Mouse (Mus musculus) liver, embryonic 12.5 days (tissue): ENCODE data around the gene Fam171a2. TPM values are rescaled to one million over a fixed set of nuclear protein-coding genes. Genes with fewer than 3 reads are reported as not detected.
"Not testable (repeated sequence)": the region's sequence is repeated elsewhere in the genome, so short reads cannot be mapped to it uniquely, and the experiment has no call there.

ENCODE experiments used
- ATAC-seq: fragments of 200-750 bp; cut with Nextera tagmentation; 2 replicates; pipeline ENCODE4 v1.8.0; 2017; ENCODE audit warnings: moderate number of reproducible peaks, mild to moderate bottlenecking, moderate library complexity
- H3K27ac ChIP-seq: fragments of 300-500 bp; sonication (generic); 2 replicates; pipeline ENCODE4 v1.5.1; 2016; ENCODE audit warnings: mild to moderate bottlenecking
- H3K27me3 ChIP-seq: fragments of 300-500 bp; sonication (generic); replicated peaks from 2 replicates; pipeline ENCODE4 v1.6.1; 2016; ENCODE audit warnings: mild to moderate bottlenecking, moderate library complexity
- H3K36me3 ChIP-seq: fragments of 300-500 bp; sonication (generic); 2 replicates; pipeline ENCODE4 v1.6.1; 2016; ENCODE audit warnings: mild to moderate bottlenecking, moderate library complexity
- H3K4me1 ChIP-seq: fragments of 300-500 bp; sonication (generic); 2 replicates; pipeline ENCODE4 v1.6.1; 2016
- H3K4me2 ChIP-seq: fragments of 300-500 bp; sonication (generic); 2 replicates; pipeline ENCODE4 v1.6.1; 2016; ENCODE audit warnings: mild to moderate bottlenecking, moderate library complexity
- H3K4me3 ChIP-seq: fragments of 300-500 bp; sonication (generic); 2 replicates; pipeline ENCODE4 v1.5.1; 2016; ENCODE audit warnings: mild to moderate bottlenecking, moderate library complexity
- H3K9ac ChIP-seq: fragments of 300-500 bp; sonication (generic); 2 replicates; pipeline ENCODE4 v1.6.1; 2016; ENCODE audit warnings: mild to moderate bottlenecking, moderate library complexity
- H3K9me3 ChIP-seq: fragments of 300-500 bp; sonication (generic); replicated peaks from 2 replicates; pipeline ENCODE4 v1.6.1; 2016; ENCODE audit warnings: mild to moderate bottlenecking, moderate library complexity
- WGBS: fragments of 180-500 bp; shearing (Covaris S2); methylation state at CpG from one replicate; pipeline ENCODE4 v1.1.7; 2016; ENCODE audit not compliant: insufficient replicate concordance; 5-methylcytosine and 5-hydroxymethylcytosine counted together
- microRNA-seq: library from miRNA; unstranded; fragments of <30 nt; microRNA quantifications from one replicate; pipeline ENCODE4, GENCODE M21; 2017
- polyA plus RNA-seq: library from polyadenylated mRNA; unstranded; fragments of >200 nt; fragmentation: Nextera tagmentation; extraction: Ambion mirVana; gene quantifications from 2 replicates; pipeline ENCODE4 v1.2.1, GENCODE M21; 2016

The Fam171a2 gene
- polyA plus RNA-seq, 1 experiment from 2014 or later, result 1.9 TPM

- peaks cover 43% of the 10 kb centered on the region for H3K4me1 ChIP-seq
- no peak overlapping the region for H3K4me2 ChIP-seq
- no peak overlapping the region for H3K9ac ChIP-seq
- WGBS, result 16% methylated on average over 5 of the region's 5 CpGs
- H3K4me3 ChIP-seq, result no peak overlapping the region
- H3K27ac ChIP-seq, result no peak overlapping the region
- no peak for ATAC-seq
- H3K36me3 ChIP-seq, result no peaks in the 10 kb centered on the region
- H3K9me3 ChIP-seq, result no peaks in the 10 kb centered on the region
- peaks cover 100% of the 10 kb centered on the region for H3K27me3 ChIP-seq
Observed at GRCm38 (mm10) chr11:102395250-102395649, 52.2 kb downstream of the Fam171a2 start.

GRCm38 (mm10) chr11:102394421-102395124, 52.9 kb downstream of the Fam171a2 start:
- WGBS, result 76% methylated on average over 9 of the region's 9 CpGs
- no peak overlapping the region for H3K4me3 ChIP-seq
- ATAC-seq, result no peak
- H3K27ac ChIP-seq, result no peak overlapping the region
- no peak overlapping the region for H3K9ac ChIP-seq
- H3K4me1 ChIP-seq, result peaks cover 36% of the 10 kb centered on the region
- no peaks in the 10 kb centered on the region for H3K9me3 ChIP-seq
- H3K36me3 ChIP-seq, result no peaks in the 10 kb centered on the region
- no peak overlapping the region for H3K4me2 ChIP-seq
- peaks cover 97% of the 10 kb centered on the region for H3K27me3 ChIP-seq

- H3K4me2 ChIP-seq, result peak overlapping the region; percentile 78
- no peaks in the 10 kb centered on the region for H3K36me3 ChIP-seq
- no peak overlapping the region for H3K27ac ChIP-seq
- no peak for ATAC-seq
- H3K9ac ChIP-seq, result peak overlapping the region; percentile 24
- peaks cover 29% of the 10 kb centered on the region for H3K4me1 ChIP-seq
- peak overlapping the region; percentile 48 for H3K4me3 ChIP-seq
- H3K27me3 ChIP-seq, result peaks cover 93% of the 10 kb centered on the region
- no peaks in the 10 kb centered on the region for H3K9me3 ChIP-seq
- 10% methylated on average over 17 of the region's 17 CpGs for WGBS
Observed at GRCm38 (mm10) chr11:102393719-102394420, 53.6 kb downstream of the Fam171a2 start.

GRCm38 (mm10) chr11:102393238-102393634, 54.2 kb downstream of the Fam171a2 start, which contains the start of gene Rundc3a:
Gene Rundc3a, plus strand, starts transcription at chr11:102393403.
- Histone ChIP-seq H3K27me3 (peaks cover 86% of the 10 kb centered on the region), H3K36me3 (no peaks in the 10 kb centered on the region), H3K9ac (peak within 1 kb of the TSS; percentile 24), H3K4me3 (peak within 1 kb of the TSS; percentile 48), H3K4me2 (peak within 1 kb of the TSS; percentile 78), H3K9me3 (no peaks in the 10 kb centered on the region), H3K4me1 (peaks cover 28% of the 10 kb centered on the region), H3K27ac (no peak within 1 kb of the TSS)
- under 1% methylated on average over 32 of the region's 34 CpGs for WGBS
- peak; percentile 56 for ATAC-seq

- Histone ChIP-seq H3K4me1 (peaks cover 28% of the 10 kb centered on the region), H3K27ac (no peak overlapping the region), H3K4me3 (peak overlapping the region; percentile 48), H3K9me3 (no peaks in the 10 kb centered on the region), H3K4me2 (peak overlapping the region; percentile 78), H3K27me3 (peaks cover 83% of the 10 kb centered on the region), H3K9ac (peak overlapping the region; percentile 24), H3K36me3 (no peaks in the 10 kb centered on the region)
- peak; percentile 17; the same call in 1 of the 2 replicates for ATAC-seq
- WGBS, result 15% methylated on average over 15 of the region's 15 CpGs
Observed at GRCm38 (mm10) chr11:102392441-102393237, 54.8 kb downstream of the Fam171a2 start.

GRCm38 (mm10) chr11:102389436-102389835, 58.0 kb downstream of the Fam171a2 start:
- not testable (repeated sequence) for H3K36me3 ChIP-seq, ATAC-seq, H3K4me2 ChIP-seq, H3K4me3 ChIP-seq, H3K27ac ChIP-seq, H3K9ac ChIP-seq, H3K9me3 ChIP-seq
- H3K4me1 ChIP-seq, result peaks cover 33% of the 10 kb centered on the region
- H3K27me3 ChIP-seq, result peaks cover 76% of the 10 kb centered on the region
- 62% methylated on average over 4 of the region's 5 CpGs for WGBS

Small RNA genes within 50 kb of the gene (microRNA-seq; reads per million reads assigned to microRNA genes)
- not detected for gene Mir6930

Other genes starting within 250 kb of the Fam171a2 start
- gene Hdac5, start 217.5 kb downstream of the Fam171a2 start, polyA plus RNA-seq, result 21.7 and 23.1 TPM in 2 replicates
- 19.5 and 19.7 TPM in 2 replicates for gene BC030867, start 198.8 kb downstream of the Fam171a2 start, polyA plus RNA-seq
- gene Asb16, start 178.9 kb downstream of the Fam171a2 start, polyA plus RNA-seq, result 0.05 TPM in 1 of 2 replicates, not detected in the other
- gene Tmub2, start 162.8 kb downstream of the Fam171a2 start, polyA plus RNA-seq, result 28.4 and 28.9 TPM in 2 replicates
- gene Atxn7l3, start 151.1 kb downstream of the Fam171a2 start, polyA plus RNA-seq, result 7.3 and 7.5 TPM in 2 replicates
- gene Ubtf, start 127.9 kb downstream of the Fam171a2 start, polyA plus RNA-seq, result 97.2 and 98.8 TPM in 2 replicates
- 913 and 972 TPM in 2 replicates for gene Slc4a1, start 81.5 kb downstream of the Fam171a2 start, polyA plus RNA-seq
- 1.9 and 2.1 TPM in 2 replicates for gene Rundc3a, start 54.3 kb downstream of the Fam171a2 start, polyA plus RNA-seq
- gene Slc25a39, start 39.7 kb downstream of the Fam171a2 start, polyA plus RNA-seq, result 365 and 367 TPM in 2 replicates
- 55.8 and 58.1 TPM in 2 replicates for gene Grn, start 17.4 kb downstream of the Fam171a2 start, polyA plus RNA-seq
- gene Itga2b, start 22.4 kb upstream of the Fam171a2 start, polyA plus RNA-seq, result 82.1 and 88.2 TPM in 2 replicates
- gene Gpatch8, start 108.7 kb upstream of the Fam171a2 start, polyA plus RNA-seq, result 25.8 and 26.5 TPM in 2 replicates
- gene Gm11627, start 131.8 kb upstream of the Fam171a2 start, polyA plus RNA-seq, result 0.51 and 0.96 TPM in 2 replicates
- 3.5 and 4.7 TPM in 2 replicates for gene Fzd2, start 156.7 kb upstream of the Fam171a2 start, polyA plus RNA-seq
- 0.20 and 0.26 TPM in 2 replicates for gene Meioc, start 216.0 kb upstream of the Fam171a2 start, polyA plus RNA-seq